In the genomic region with DNA sequence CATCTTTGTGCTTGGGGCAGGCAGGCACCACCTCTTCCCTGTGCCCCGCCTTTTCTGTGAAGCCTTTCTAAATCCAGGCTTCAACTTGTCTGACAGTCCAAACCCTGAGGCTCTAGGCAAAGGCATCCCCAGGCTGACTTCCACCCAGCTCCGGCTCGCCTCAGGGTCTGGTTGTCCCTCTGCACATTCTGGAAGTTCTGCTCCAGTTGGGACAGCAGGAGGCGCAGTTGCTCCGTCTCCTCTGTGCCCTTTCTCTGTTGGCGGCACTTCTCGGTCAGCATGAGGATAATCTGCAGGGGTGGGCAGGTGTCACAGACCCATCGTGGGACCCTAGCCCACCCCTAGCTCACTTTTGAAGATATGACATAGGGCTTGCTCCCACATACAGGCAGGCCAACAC, we compare ENCODE assay signal across 1 mouse cellular context.
TF ChIP-seq lines count a peak whose summit lies in the region.

No protein-coding gene starts in this region.

TF ChIP-seq in MEL, 35 proteins besides CTCF, POLR2A, EP300 and RAD21 (continued from another document):
- TF ChIP-seq KAT2A (conservative IDR thresholded peaks at IDR 0.05; ENCODE audit: low read depth, low read length), result no peak
- TF ChIP-seq TAL1 (IDR thresholded peaks at IDR 0.05; ENCODE audit: low read length), result no peak
- no peak for TF ChIP-seq JUND (IDR thresholded peaks at IDR 0.05; ENCODE audit: low read depth, low read length)
- TF ChIP-seq MYB (IDR thresholded peaks at IDR 0.05; ENCODE audit: low read depth, low read length), result no peak
- TF ChIP-seq ZC3H11A (IDR thresholded peaks at IDR 0.05; ENCODE audit: low read depth, low read length), result peak; percentile 33
